Mouse (Mus musculus) T-helper 2 cell (primary cell): ENCODE results near the gene Aldh3a2.
"Not testable (repeated sequence)": the region's sequence is repeated elsewhere in the genome, so short reads cannot be mapped to it uniquely, and the experiment has no call there.

Source experiments
- in situ Hi-C: fragments of 300-600 bp; cut with MboI, MseI; formaldehyde crosslinking; loops from one replicate; pipeline ENCODE4 v1.15.1; 2025; ENCODE audit warnings: high pct_unique_total_duplicates

Aldh3a2 gene

DNA sequence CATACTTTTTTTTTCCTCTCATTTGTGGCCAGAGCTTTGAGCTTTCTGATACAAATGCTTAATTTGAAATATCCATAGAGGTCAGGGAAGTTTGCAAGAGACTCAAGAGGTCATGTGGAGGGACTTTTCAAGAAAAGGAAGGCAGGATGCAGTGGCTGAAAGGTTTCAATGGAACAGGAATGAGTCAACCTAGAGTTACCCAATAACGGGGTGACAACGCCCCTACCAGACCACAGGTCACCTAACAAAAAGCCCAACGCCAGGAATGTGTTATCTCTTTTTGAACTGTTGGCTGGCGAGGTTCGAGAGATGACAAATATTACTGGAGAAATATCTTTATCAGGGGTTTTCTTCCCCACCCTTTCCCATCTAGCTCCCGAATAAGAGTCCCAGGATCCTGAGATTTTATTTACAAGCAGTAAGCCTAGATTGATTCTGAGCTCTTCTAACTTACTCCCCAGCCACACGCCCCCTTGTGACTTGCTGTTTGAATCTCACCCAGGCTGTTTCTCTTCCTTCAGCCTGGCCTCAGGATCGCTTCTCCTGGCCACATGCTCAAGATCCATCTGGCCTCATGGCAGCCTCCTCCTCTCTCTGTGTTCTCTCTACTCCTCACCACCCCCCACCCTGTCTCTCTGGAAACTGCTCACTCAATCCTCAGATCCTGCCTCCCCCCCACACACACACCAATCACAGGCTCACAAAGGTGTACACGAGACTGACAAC, 46.9 kb downstream of the Aldh3a2 start:
- in situ Hi-C loops: loop anchor here (10.0 to 25.0 kb wide), 2 partner anchors 167 to 216 kb away; partner anchors contain the start of gene Slc47a1

GRCm38 (mm10) chr11:61215936-61216335, 51.3 kb downstream of the Aldh3a2 start:
- in situ Hi-C loops: loop anchor here (25.0 kb wide), 1 partner anchor 171 kb away; the partner anchor contains the start of gene Slc47a1

DNA sequence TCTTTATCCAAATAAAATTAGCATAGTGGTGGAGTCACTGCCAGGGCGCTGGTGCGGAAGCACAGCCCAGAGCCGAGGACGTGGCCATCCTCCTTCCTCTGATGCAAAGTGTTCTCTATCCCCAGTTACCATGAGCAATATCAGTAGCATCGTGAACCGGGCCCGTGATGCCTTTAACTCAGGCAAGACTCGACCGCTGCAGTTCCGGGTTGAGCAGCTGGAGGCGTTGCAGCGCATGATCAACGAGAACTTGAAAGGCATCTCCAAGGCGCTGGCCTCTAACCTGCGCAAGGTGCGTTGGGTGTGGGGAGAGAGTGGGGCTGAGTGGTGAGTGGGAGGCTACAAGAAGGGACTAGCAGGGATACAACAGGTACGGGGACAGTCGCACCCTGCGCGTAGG, 55.2 kb downstream of the Aldh3a2 start:
- in situ Hi-C loops: loop anchor here (25.0 kb wide), 1 partner anchor 175 kb away; the partner anchor contains the start of gene Slc47a1

- in situ Hi-C loops: loop anchor here (25.0 kb wide), 1 partner anchor 179 kb away; the partner anchor contains the start of gene Slc47a1
Measured at GRCm38 (mm10) chr11:61208316-61208715, 58.9 kb downstream of the Aldh3a2 start.

DNA sequence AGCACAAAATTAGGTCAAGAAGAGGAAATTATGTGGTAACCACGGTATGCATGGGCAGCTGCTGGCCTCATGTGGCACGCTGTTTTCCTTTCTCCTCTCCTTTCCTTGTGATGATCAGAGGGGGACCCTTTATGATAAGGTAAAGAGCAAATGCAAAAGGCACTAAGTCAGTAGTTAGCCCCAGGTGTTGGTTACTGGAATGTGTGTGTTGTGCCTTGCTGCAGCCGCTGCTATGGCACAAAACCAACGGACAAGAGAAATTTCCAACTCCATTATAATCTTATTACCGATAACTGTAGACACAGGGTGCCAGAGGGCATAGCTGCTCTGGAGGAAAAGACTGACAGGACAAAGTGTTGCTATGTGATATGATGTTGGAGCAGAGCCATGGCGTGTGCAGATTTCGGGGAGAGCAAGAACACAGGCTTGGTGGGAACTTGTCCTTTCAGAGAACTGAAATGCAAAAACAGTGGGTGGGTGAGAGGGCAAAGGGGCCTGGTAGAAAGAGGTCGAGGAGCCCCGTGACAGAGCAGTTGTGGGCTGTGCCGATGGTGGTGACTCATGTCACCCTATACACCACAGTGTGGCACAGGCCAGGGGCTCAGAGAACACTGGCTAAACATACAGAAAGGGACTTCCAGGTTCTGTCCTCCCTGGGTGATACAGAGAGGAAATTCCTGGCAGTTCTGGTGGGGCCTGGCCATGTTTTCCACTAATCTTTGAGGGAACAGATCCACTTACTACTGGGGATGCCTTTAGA, 59.6 kb downstream of the Aldh3a2 start, which contains the start of gene Aldh3a1:
Aldh3a1 (plus strand) TSS at position 51 of the 760 bp plus-strand sequence.
- in situ Hi-C loops: loop anchor here (25.0 kb wide), 1 partner anchor 180 kb away; the partner anchor contains the start of gene Slc47a1

DNA sequence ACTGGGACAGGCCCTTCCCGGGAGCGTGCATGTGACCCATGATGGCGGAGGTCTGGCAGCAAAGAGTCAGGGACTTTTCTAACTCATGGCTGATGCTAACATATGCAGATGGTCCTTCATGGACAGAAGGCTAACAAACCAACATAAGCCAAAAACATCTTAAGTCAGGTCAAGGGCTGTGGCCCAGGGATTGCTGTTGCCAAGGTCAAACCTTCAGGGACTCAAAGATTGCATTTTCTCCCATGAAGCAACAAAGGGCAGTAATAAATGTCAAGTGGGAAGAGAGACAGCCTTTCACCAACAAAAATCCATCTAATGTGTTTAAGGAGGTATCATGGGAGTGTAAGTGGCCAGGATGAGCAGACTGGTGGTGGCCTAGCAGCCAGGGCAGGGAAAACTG, 61.1 kb downstream of the Aldh3a2 start:
- in situ Hi-C loops: loop anchor here (25.0 kb wide), 1 partner anchor 181 kb away; the partner anchor contains the start of gene Slc47a1

- in situ Hi-C loops: loop anchor here (25.0 kb wide), 1 partner anchor 182 kb away; the partner anchor contains the start of gene Slc47a1
Measured at GRCm38 (mm10) chr11:61205167-61205950, 61.9 kb downstream of the Aldh3a2 start.

DNA sequence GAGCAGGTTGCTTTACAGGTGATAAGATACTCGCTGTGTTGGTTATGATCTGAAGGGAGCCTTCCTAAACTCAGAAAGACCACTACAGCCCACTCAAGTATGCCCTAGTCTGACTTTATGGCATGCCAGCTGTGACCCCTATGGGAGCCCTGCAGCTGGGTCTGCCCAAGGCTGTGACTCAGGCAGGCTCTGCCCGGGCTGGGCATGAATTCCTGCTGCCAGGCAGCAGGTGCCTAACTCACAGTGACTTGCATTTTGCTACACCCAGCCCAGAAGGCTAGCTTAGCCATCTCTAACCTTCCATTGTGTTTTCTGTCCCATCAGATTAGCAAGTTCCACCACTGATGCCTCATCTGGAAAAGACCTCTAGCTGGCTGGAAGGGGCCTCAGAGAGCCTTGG, 64.5 kb downstream of the Aldh3a2 start:
- in situ Hi-C loops: loop anchor here (25.0 kb wide), 1 partner anchor 184 kb away; the partner anchor contains the start of gene Slc47a1

DNA sequence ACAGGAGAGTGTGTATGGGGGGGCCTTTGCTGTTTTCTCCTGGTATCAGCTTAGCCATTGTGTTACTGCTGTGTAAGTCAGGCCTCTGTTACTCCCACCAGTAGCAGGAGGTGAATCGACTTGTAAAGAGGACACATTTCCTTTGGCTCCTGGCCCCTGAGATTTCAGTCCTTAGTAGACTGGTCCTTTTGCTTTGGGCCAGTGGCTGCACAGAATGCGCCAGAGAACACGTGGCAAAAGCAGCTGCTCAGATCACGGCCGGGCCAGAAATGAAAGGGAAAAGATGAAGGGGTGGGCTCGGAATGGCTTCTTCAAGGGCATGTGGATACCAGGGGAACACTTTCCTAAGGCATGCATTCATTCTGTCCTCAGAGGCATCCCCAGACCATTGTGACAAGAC, 65.1 kb downstream of the Aldh3a2 start:
- in situ Hi-C loops: loop anchor here (25.0 kb wide), 1 partner anchor 185 kb away; the partner anchor contains the start of gene Slc47a1

DNA sequence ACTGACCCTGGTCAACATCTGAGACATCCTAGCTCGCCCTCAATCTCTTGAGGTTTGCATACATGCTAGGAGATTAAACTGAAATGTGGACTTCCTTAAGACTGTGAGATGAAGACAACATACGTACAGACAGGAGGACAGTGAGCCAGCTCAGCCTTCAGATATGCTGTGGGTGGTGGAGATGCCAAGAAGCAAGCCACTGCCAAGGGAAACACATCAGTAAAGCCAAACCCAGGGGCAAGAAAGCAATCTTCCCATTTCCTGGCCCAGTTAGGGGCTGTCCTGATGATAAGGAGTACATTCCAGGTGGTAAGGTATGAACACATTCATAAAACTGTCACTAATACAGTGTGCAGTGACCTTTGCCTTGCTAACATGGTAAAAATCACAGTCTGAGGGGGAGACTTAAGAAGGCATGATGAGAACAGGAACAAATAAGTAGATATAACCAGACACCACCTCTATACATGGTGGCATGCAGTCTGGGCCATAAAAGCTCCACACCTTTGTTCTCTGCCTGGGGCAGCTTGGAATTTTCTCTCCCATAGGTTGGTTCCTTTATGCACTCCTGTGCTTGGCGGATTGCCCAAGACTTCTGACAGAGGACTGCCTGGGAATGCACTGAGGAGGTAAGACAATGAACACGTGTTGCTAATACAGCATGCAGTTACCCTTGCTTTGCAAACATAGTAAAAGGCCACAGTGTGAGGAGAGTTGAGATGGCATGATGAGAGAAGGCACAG, 67.5 kb downstream of the Aldh3a2 start:
- in situ Hi-C loops: loop anchor here (25.0 kb wide), 1 partner anchor 188 kb away; the partner anchor contains the start of gene Slc47a1

DNA sequence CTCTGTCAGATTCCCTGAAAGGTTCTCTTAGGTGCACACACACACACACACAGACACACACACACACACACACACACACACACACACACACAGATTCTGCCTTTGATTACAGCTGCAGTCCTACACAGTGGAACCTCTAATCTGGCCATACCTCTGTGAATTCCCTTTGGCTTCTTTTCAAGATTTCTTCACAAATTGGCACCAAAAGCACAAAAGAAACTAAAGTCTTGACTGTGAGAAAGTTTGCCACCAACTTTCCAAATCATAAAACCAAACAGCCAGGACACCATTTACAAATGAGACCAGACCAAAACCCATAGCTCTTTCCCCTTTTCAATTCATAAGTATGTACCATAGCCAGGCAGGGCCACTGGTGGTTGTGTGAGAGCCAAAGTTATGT, 69.3 kb downstream of the Aldh3a2 start:
- in situ Hi-C loops: no loop called here

DNA sequence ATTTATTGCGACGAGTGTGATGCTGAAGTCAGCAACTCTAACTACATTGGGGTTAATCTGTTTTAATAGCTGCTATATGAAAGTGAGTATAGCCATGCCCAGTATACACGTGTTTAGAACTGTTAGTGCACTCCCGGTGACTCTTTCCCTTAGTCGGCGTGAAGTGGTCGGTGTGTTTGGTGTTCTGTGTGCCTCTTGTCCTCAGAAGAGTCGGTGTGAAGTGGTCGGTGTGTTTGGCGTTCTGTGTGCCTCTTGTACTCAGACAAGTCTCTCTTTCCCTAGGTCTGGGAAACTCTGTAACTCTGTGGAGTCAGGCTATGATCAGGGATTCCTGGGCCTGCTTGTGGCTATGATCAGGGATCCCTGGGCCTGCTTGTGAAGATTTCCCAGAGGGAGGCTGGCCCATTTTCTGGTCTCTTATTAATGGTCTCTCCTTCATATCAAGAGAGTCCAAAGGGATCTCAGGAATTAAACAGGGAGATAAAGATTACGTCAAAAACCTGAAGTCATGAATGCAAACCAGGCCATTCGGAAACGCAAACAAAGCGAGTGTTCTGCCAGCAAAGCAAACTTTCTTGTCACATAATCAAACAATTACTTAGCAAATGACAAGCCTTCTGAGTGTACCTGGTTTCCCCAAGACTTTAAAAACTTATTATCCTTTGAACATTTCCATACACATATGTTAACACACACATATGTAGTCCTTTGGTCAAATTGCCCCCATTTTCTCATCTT, 70.5 kb downstream of the Aldh3a2 start:
- in situ Hi-C loops: no loop called here

- in situ Hi-C loops: no loop called here
Measured at GRCm38 (mm10) chr11:61193392-61193791, 73.9 kb downstream of the Aldh3a2 start.

GRCm38 (mm10) chr11:61192779-61193178, 74.5 kb downstream of the Aldh3a2 start:
- in situ Hi-C loops: no loop called here

GRCm38 (mm10) chr11:61192123-61192522, 75.1 kb downstream of the Aldh3a2 start:
- in situ Hi-C loops: not testable (repeated sequence)

DNA sequence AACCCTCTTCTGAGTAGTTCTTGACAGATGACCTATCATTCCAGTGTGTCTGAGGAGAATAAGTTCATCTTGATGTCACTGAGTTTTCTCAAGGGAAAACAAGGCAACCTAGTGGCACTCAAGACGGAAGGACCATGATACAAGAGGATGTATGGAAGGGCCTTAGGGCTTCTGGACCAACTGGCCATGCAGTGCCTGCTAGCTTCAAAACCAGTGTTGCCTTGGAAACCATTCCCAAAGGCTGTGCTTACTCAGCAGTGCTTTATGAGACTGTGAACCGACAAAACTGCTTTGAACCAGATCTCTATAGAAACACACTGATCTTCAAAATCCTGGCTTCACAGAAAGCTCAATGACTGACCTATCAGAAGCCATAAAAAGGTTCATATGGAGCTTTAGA, 76.5 kb downstream of the Aldh3a2 start:
- in situ Hi-C loops: no loop called here

DNA sequence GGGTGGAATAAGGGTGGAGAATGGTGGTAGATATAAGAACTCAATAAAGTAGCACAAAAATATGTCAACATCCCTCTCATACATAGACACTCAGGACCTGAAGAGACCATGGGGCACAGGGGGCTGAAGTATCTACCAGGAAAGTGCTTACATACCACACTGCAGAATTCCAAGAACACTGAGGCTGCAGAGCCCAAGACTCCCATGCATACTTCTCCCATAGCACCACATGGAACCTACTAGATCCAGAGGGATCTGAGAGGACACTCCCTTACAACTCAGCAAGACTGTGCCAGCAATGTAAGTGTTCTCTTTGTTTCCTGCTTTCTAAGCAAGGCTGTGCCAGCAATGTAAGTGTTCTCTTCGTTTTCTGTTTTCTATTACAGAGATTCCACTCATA, 83.4 kb downstream of the Aldh3a2 start:
- in situ Hi-C loops: no loop called here

DNA sequence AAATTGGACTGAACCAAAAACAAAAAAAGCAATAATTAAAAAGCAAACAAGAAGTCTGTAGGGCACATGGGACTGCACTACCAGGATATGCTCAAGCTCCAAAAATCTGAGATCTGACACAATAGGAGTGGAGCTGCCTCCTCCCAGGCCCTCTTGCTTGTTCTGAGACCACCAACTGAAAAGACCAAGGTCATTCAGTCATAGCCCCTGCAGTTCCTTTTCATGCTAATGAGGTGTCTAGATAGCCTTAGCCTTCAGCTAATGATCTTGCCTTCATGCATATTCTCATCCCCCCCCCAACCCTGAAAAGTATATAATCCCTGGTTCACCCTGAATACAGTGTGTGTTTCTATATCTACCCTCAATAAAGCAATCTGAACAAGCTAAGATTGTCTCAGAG, 85.6 kb downstream of the Aldh3a2 start:
- in situ Hi-C loops: no loop called here

DNA sequence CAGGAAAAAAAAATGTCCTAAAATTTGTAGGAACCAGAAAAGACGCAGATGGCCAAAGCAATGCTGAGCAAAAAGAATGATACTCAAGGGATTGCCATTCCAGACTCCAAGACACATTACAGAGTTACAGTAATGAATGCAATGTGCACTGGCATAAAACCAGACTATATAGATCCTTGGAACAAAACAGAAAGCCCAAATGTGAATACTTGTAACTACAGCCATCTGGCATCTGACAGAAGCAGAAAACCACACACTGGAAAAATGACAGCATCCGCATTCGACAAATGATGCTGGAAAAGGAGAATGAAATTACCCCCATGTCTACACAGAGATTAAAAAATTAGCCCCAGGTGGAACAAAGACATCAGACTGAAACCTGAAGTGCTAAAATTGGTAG, 86.9 kb downstream of the Aldh3a2 start:
- in situ Hi-C loops: no loop called here

DNA sequence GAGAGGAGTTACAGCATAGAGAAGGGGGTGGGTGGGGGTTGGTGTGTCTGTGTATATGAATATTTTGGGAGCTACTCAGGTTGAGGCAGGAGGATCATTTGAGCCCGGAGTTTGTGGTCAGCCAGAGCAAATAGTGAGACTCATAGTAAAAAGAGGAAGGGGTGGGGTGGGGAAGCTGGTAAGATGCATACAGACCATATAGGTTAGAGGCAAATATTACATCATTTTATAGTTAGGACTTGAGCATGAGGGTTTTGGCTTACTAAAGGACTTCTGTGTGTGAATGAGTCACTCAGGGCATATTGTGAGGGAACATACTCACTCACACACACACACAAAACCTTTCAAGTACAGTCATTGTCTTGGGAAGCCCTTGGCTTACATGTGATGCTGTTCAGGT, 90.9 kb downstream of the Aldh3a2 start:
- in situ Hi-C loops: loop anchor here (10.0 kb wide), 1 partner anchor 242 kb away; the partner anchor contains the start of gene Map2k3
